Mouse (Mus musculus) olfactory bulb, adult 2 months (tissue): ENCODE measurements around the gene Spink8.

ENCODE experiments used
- CTCF ChIP-seq: fragments of 200-500 bp; IDR thresholded peaks from 2 replicates; pipeline ENCODE4 v1.5.1; 2012; ENCODE audit warnings: low read depth, mild to moderate bottlenecking, low read length, moderate library complexity; ENCODE audit not compliant: insufficient read depth
- POLR2A ChIP-seq: fragments of 200-500 bp; IDR thresholded peaks from 2 replicates; pipeline ENCODE4 v1.6.1; 2012; ENCODE audit warnings: mild to moderate bottlenecking, low read depth, low read length, moderate library complexity; ENCODE audit not compliant: insufficient read depth

DNA sequence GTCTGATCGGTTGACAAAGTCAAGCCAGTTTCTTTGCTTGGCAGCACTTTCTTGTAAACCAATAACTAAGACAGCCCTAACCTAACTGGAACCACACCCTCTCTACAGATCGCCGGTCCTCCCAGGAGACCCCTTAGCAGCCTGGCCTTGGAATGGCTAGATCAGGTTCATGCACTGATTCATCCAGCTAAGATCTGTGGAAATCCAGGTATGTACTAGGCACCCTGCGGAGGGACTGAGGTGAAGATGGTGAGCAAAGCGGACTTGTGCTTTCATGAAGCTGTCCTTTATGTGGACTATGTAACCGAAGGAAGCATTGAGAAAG is 21.0 kb downstream of the Spink8 start:
- TF ChIP-seq POLR2A = no peak
- TF ChIP-seq CTCF = no peak
